ENCODE assay signal across 16 mouse cellular contexts in the genomic region with DNA sequence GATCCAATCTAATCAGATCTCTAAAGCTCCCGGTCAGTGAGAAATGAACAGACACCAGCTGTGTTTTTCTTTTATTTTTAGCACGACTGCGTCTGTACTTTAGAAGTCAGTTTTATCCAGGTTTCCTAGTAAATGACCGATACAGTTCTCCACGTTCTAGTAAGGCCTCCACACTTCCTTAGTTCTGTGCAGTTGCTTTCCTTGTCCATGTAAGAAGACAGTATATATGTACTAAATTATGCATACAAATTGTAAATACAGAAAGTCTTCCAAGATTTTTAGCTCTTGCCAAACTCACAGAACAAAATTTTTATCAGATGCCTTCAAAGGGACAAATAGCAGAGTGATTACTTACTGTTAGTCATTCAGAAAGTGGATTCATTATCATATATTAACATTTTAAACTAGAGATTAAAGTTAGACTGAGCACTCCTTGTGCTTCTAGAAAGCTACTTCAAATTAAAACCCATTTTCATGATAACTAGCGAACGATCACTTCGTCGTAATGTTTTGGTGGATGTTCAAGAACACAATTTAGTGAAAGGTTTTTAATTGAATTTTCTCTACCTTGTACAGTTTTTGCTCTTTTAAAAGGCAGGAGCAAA.
"Had no signal": no experiment of that assay in that cellular context is flagged by ENCODE, and none has a peak within 500 bp of the region (broad histone marks: within the 10 kb centered on the region; RNA-seq: fewer than 3 reads in every experiment).

No protein-coding gene starts in this region.

- H3K4me2 ChIP-seq: lung, embryonic 14.5 days; midbrain, embryonic 12.5 days; neural tube, embryonic 12.5 days; stomach, embryonic 15.5 days had no signal

- H3K4me1 ChIP-seq: midbrain, embryonic 10.5 days; midbrain, embryonic 12.5 days; neural tube, embryonic 12.5 days; stomach, embryonic 15.5 days had no signal

- H3K27ac ChIP-seq: midbrain, embryonic 10.5 days; midbrain, embryonic 12.5 days; neural tube, embryonic 12.5 days; stomach, embryonic 15.5 days; stomach, postnatal 0 days had no signal

- H3K9me3 ChIP-seq: midbrain, embryonic 10.5 days; midbrain, embryonic 12.5 days; neural tube, embryonic 12.5 days; stomach, embryonic 15.5 days had no signal

- DNase-seq: lung, adult 18-20 months; lung, embryonic 14.5 days; lung, postnatal 10 days; lung, postnatal 4 days; midbrain, embryonic 14.5 days; right cerebral cortex, postnatal 14 days; thymus, adult 2 months; thymus, postnatal 25 days; thymus, postnatal 4 days had no signal

- H3K36me3 ChIP-seq: midbrain, embryonic 10.5 days; midbrain, embryonic 12.5 days; neural tube, embryonic 12.5 days; stomach, embryonic 15.5 days had no signal

- H3K27me3 ChIP-seq: midbrain, embryonic 12.5 days; neural tube, embryonic 12.5 days; stomach, embryonic 15.5 days had no signal

- H3K4me3 ChIP-seq: midbrain, embryonic 10.5 days; midbrain, embryonic 12.5 days; myocyte; neural tube, embryonic 12.5 days; stomach, embryonic 15.5 days had no signal

- ATAC-seq: midbrain, embryonic 16.5 days had no signal

- H3K9ac ChIP-seq: lung, embryonic 14.5 days; midbrain, embryonic 12.5 days; neural tube, embryonic 12.5 days; stomach, embryonic 15.5 days had no signal
